Mouse (Mus musculus) thymus, postnatal 0 days (tissue): Measurements from ENCODE around the gene Lamtor1. TPM values are rescaled to one million over a fixed set of nuclear protein-coding genes. Genes with fewer than 3 reads are reported as not detected.

Experiments
- DNase-seq: peaks from one replicate; pipeline ENCODE4 v3.0.0-alpha.2; 2015; ENCODE audit warnings: low spot score
- microRNA-seq: library from miRNA; unstranded; fragments of <30 nt; microRNA quantifications from one replicate; pipeline ENCODE4, GENCODE M21; 2016; ENCODE audit warnings: borderline number of aligned reads
- polyA plus RNA-seq: library from polyadenylated mRNA; unstranded; fragments of >200 nt; fragmentation: Nextera tagmentation; extraction: Ambion mirVana; gene quantifications from 2 replicates; pipeline ENCODE4 v1.2.1, GENCODE M21; 2015

The Lamtor1 gene
- polyA plus RNA-seq, 1 experiment from 2014 or later: 147 TPM

GRCm38 (mm10) chr7:101952098-101952497 is 46.4 kb downstream of the Lamtor1 start:
- DNase-seq: no peak

- peak; percentile 39 for DNase-seq
These were observed 48.5 kb downstream of the Lamtor1 start for GRCm38 (mm10) chr7:101954163-101954562.

DNA sequence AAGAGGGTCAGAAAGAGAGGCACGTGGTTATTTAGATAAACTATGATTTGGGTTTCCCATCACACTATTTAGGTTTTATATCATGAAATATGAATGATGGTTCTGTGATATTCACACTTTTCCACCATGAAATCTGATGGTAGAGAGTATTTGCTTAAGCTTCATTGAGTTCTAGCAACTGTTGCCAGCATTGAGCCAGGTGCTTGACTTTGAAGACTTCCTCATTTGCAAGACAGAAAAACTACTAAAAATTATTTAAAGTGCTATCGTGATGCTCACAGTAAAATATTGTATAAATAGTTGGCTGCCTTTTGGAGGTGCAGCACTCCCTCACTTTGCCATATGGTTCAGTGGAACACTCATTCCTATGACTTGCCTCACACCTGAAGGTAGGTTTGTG is 49.6 kb downstream of the Lamtor1 start:
- no peak for DNase-seq

DNA sequence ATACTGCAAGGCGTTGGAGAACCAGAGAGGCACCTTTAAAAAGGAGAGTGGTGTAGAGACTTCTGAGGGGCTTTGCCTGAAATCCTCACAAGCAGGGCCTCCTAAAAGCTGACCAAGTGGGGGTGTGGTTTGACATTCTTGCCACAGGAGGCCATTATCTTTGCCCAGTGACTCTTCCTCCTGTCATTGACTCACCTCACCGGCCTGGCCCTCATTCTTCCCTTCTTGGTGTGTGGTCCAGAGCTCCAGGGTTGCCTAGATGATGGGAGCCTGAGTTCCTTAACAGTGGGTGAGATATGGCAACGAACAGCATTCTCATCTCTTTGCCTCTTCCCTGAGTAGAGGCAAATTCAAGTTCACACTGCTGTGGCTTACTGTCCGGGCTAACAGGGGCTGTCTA is 50.2 kb downstream of the Lamtor1 start:
- no peak for DNase-seq

- no peak for DNase-seq
These were observed 50.8 kb downstream of the Lamtor1 start for GRCm38 (mm10) chr7:101956481-101956880.

DNA sequence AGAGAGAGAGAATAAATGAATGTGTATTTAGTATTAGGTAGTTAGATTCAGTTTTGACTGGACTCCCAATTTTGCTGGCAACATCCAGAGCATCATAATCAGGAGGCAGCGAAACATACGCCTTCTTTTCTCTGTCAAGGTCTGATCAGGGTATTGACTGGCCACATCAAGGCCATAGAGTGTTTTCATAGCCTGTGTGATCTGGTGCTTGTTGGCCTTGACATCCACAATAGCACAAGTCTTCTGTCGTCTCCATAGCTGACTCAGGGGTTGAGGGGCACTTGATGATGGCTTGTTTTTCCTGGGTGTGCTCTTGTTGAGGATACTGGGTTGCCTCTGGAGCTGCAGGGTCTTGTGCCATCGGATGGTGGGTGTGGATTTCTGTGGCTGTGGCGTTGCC is 51.2 kb downstream of the Lamtor1 start:
- DNase-seq: no peak

DNA sequence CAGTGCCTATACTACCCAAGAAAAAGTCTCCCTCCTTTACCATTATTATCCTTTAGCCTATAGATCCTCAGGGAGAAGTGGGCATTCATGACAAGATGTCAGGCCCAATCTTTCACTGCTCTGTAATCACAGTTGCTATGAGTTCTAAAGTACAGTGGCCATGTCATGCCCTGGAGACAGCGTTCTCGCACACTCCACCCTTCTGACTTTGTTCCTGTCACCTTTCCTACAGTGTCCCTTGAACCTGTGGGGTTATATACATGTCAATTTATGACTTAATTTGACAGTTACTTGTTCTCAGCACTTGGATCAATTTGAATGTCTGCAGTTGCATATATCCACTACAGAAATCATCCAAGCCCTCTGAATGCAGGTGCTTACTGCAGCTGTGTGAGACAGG is 57.1 kb downstream of the Lamtor1 start:
- no peak for DNase-seq

DNA sequence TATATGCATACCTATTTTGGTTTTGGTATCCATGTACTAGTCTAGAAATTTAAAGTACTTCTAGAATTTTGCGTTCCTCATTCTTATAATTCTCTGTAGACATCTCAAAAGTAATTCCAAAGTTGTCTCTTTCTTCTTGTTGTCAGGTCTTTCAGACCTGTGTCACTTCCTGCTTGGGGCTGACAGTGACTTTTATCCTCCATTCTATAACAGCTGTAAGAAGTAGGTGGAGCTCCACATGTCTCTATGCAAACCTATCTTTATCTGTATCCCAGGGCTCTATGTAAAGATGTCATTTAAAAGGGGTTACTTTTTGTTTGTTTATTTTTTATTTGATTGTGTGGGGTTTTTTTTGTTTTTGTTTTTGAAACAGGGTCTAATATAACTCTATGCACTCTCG is 57.9 kb downstream of the Lamtor1 start:
- peak; percentile 57 for DNase-seq

- DNase-seq: no peak
These were observed 58.8 kb downstream of the Lamtor1 start for GRCm38 (mm10) chr7:101964551-101964950.

GRCm38 (mm10) chr7:101965606-101966005 is 59.9 kb downstream of the Lamtor1 start:
- DNase-seq: peak; percentile 36

- DNase-seq: no peak
These were observed 61.6 kb downstream of the Lamtor1 start for GRCm38 (mm10) chr7:101967256-101967655.

DNA sequence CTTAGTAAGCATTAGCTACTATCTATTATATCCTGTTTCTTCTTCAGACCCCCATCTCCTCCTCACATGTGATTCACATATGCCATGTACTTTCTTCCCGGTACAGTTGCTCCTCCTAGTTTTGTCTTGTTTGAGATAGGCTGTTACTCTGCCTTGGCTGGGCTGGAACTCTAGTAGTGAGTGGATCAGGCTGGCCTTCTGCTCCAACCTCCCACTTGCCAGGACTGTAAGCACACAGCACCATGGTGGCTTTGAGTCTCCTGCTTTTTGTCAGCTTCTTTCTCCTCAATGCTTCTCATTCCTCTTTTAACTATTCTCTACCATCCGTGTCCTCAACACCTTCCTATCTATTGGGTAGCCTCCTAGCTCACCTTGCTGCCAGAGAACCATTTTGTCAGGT is 63.0 kb downstream of the Lamtor1 start:
- no peak for DNase-seq

DNA sequence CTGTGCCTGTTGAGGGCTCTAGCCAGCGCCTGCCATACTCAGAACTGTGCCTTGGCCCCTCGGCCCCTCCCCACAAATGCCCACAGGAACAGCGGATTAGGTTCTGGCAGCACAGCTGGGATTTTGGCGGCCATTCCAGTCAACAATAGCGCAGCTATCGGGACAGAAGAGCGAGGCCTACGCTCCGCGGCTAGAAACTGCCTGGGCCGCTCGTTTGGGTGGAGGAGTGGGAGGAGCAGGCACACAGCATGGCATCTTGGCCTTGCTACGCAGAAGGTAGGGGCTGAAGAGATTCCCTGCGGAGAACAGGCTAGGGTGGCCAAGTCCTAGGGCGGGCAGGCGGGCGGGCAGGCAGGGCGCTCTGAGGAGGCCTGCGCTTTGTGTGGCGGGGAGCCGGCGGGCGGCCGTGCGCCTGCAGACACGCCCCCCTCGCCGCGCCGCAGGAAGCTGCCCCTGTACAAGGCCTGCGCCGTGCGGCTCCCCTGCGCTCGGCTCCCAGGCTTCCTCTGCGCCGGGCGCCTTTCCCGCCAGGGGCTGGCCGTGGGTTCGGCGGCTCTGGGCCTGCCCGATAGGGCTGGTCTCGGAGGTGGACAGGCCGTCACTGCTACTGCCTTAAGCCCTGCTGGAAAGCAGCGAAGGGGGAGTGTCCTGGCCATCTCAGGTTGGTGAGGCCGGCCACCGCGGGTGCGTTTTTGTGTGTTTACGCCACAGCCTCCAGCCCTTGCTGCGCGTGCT is 64.2 kb downstream of the Lamtor1 start:
- DNase-seq: peak; percentile 83

GRCm38 (mm10) chr7:101970429-101970775 is 64.7 kb downstream of the Lamtor1 start:
- peak; percentile 79 for DNase-seq

DNA sequence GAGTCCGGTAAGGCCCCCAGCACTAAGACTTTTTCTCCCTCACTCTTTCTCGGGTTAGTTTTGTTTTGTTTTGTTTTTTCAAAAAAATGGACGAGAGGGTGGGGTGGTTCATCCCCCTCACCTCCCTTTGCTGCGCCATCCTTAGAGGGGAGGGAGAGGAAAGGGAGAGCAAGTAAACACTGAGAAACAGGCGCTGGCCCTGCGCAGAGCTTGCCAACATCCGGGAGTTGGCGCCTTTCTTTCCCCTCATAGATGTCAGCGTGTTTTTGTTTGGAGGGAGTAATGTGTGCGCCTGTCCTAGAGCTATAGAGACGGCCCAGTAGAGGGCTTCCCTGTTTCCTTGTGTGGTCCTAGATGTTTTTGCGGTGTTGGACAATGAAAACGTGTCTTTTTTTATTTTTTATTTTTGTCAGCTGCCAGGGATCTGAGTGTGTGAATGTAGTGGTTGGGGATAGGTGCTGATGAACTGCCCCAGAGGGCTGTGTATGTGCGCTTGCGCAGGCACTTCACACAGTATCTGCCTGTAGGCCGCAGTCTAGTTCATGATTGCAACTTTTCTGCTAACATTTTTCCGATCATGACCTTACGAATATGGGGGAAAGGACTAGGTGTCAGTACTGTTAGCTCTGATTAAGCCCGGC is 65.2 kb downstream of the Lamtor1 start:
- DNase-seq: peak; percentile 72

DNA sequence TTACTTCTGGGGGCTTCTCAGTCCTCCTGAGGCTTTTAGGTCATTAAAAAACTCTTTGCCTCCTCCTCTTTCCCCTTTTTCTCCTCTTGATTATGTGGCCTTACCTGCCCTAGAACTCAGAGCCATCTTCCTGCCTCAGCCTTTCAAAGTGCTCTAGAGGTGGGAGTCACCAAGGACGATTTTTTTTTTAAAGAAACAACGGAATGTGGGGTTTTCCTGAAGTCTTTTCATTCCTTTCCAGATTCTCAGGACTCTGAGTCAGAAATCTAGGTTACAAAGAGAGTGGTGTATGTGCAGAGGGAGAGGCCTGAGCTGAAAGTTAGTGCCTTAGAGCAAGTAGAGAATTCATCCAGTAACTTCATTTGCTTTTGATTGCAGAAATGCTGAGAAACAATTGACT is 66.0 kb downstream of the Lamtor1 start:
- no peak for DNase-seq

DNA sequence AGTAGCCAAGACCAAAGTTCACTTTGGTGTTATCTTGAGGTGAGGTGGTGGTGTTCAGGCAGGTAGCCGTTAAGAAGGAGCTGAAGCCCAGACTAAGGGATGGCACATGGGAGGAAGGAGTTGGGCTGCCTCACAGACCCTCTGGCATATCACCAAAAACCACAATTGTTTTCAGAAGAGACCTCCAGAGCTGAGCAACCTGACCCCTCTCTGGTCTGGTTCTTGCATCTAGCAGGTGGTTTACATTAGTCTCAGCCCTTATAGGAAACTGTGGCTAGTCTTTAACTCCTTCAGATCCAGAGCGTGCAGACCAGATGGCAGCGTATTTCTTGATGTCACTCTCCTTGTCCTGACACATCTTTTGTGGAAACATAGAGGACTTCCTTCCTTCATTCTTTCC is 68.0 kb downstream of the Lamtor1 start:
- no peak for DNase-seq

GRCm38 (mm10) chr7:101974505-101974904 is 68.8 kb downstream of the Lamtor1 start:
- no peak for DNase-seq

Small RNA genes lying within 50 kb of the gene (microRNA-seq; reads per million reads assigned to microRNA genes)
- gene Gm22655: not detected

Other genes starting within 250 kb of the Lamtor1 start
- gene Clpb, start 242.3 kb upstream of the Lamtor1 start, polyA plus RNA-seq: 30.5 and 33.4 TPM in 2 replicates
- not detected in 2 replicates for gene Phox2a, start 87.6 kb upstream of the Lamtor1 start, polyA plus RNA-seq
- gene Inppl1, start 67.7 kb upstream of the Lamtor1 start, polyA plus RNA-seq: 2.1 and 5.6 TPM in 2 replicates
- gene Folr2, start 48.7 kb upstream of the Lamtor1 start, polyA plus RNA-seq: 3.6 and 3.8 TPM in 2 replicates
- 100 and 102 TPM in 2 replicates for gene Anapc15, start 42.2 kb upstream of the Lamtor1 start, polyA plus RNA-seq
- 0.18 and 0.54 TPM in 2 replicates for gene Folr1, start 35.1 kb upstream of the Lamtor1 start, polyA plus RNA-seq
- gene Tomt, start 455 bp downstream of the Lamtor1 start, polyA plus RNA-seq: 0.43 and 0.44 TPM in 2 replicates
- 5.3 and 7.1 TPM in 2 replicates for gene Lrrc51, start 28.0 kb downstream of the Lamtor1 start, polyA plus RNA-seq
- gene Numa1, start 28.2 kb downstream of the Lamtor1 start, polyA plus RNA-seq: 44.3 and 49.3 TPM in 2 replicates
- 19.2 and 20.2 TPM in 2 replicates for gene Il18bp, start 112.8 kb downstream of the Lamtor1 start, polyA plus RNA-seq
- gene Rnf121, start 159.6 kb downstream of the Lamtor1 start, polyA plus RNA-seq: 18.6 and 19.2 TPM in 2 replicates
- gene Xndc1, start 159.6 kb downstream of the Lamtor1 start, polyA plus RNA-seq: 21.1 and 25.4 TPM in 2 replicates
- 0.74 and 0.96 TPM in 2 replicates for gene Xntrpc, start 159.8 kb downstream of the Lamtor1 start, polyA plus RNA-seq
- not detected in 2 replicates for gene Trpc2, start 177.2 kb downstream of the Lamtor1 start, polyA plus RNA-seq
- gene Art1, start 195.8 kb downstream of the Lamtor1 start, polyA plus RNA-seq: 23.4 and 24.1 TPM in 2 replicates
- gene Art5, start 203.6 kb downstream of the Lamtor1 start, polyA plus RNA-seq: 15.8 and 24.3 TPM in 2 replicates
- 0.13 and 0.23 TPM in 2 replicates for gene Chrna10, start 210.9 kb downstream of the Lamtor1 start, polyA plus RNA-seq